In genomic region chr4:135853987-135854546, GRCm38 (mm10) we compare ENCODE assay signal across 12 mouse cellular contexts. TPM values are rescaled to one million over a fixed set of nuclear protein-coding genes. Genes with fewer than 3 reads are reported as not detected.
DNase-seq lines count a peak whose midpoint lies in the region; ATAC-seq and TF ChIP-seq lines count a peak whose summit lies in the region.
"Had no signal": no experiment of that assay in that cellular context is flagged by ENCODE, and none has a peak within 500 bp of the region (broad histone marks: within the 10 kb centered on the region; RNA-seq: fewer than 3 reads in every experiment).

No protein-coding gene starts in this region.

- TF ChIP-seq POLR2A in embryonic fibroblast, embryonic 13.5 days (IDR thresholded peaks at IDR 0.05; ENCODE audit: low read depth, low read length), result 0 out of 2 replicates have a peak, but pooled peaks have one; percentile 4

- in situ Hi-C loops in ES-E14 (cut with MboI; ENCODE audit: low sequenced_read_pairs in 2 of 2, unreplicated experiment in 2 of 2), result no loop called here

- whole genome bisulfite sequencing in intestine, embryonic 14.5 days, result 90% methylated on average over 14 of the region's 14 CpGs
- WGBS in intestine, postnatal 0 days, result 88% methylated on average over 14 of the region's 14 CpGs
- 85% methylated on average over 14 of the region's 14 CpGs for WGBS in liver, embryonic 12.5 days (ENCODE audit: insufficient replicate concordance)

- DNase-seq in intestine, embryonic 14.5 days (ENCODE audit: low spot score), result peak; percentile 44
- no peak for DNase-seq in ES-E14 (ENCODE audit: low read depth, low spot score)
- no peak for DNase-seq in kidney, postnatal 14 days
- DNase-seq in heart, adult 8-10 months (ENCODE audit: low spot score), result no peak
- no peak for DNase-seq in cerebellum, adult 11 months
- DNase-seq: cerebellum, adult 2 months; gastrocnemius, postnatal 25 days; thymus, postnatal 36 days had no signal

- no peak overlapping the region for H3K4me2 ChIP-seq in intestine, embryonic 14.5 days (ENCODE audit: low read length)
- H3K4me2 ChIP-seq in intestine, postnatal 0 days (replicated peaks; ENCODE audit: low read depth), result no peak overlapping the region
- peak overlapping the region; percentile 77 for H3K4me2 ChIP-seq in liver, embryonic 12.5 days

- no peak for TF ChIP-seq CTCF in intestine, postnatal 0 days (IDR thresholded peaks at IDR 0.05; ENCODE audit: low read depth)
- TF ChIP-seq CTCF in embryonic fibroblast, embryonic 13.5 days (IDR thresholded peaks at IDR 0.05; ENCODE audit: borderline replicate concordance, insufficient read depth, low read length), result no peak

- H3K9ac ChIP-seq in intestine, embryonic 14.5 days (ENCODE audit: low read length), result no peak overlapping the region
- H3K9ac ChIP-seq in intestine, postnatal 0 days (ENCODE audit: low read depth, low read length), result no peak overlapping the region
- peak overlapping the region; percentile 97; the same call in 1 of the 2 replicates for H3K9ac ChIP-seq in ES-E14 (ENCODE audit: insufficient read depth, low read depth, low read length, poor library complexity, severe bottlenecking)
- H3K9ac ChIP-seq in liver, embryonic 12.5 days, result peak overlapping the region; percentile 97; the same call in 1 of the 2 replicates

- no peak overlapping the region for H3K4me3 ChIP-seq in intestine, embryonic 14.5 days (ENCODE audit: low read depth, low read length)
- no peak overlapping the region for H3K4me3 ChIP-seq in intestine, postnatal 0 days (ENCODE audit: low read depth, low read length)
- peak overlapping the region; percentile 44 to 88; a peak in 1 of 4 replicates for H3K4me3 ChIP-seq in ES-E14 (ENCODE audit: insufficient read depth in 1 of 2, low read depth in 1 of 2, low read length in 2 of 2, poor library complexity in 1 of 2, severe bottlenecking in 1 of 2)
- H3K4me3 ChIP-seq in embryonic fibroblast, embryonic 13.5 days (ENCODE audit: insufficient read depth, low read length), result no peak overlapping the region
- H3K4me3 ChIP-seq in liver, embryonic 12.5 days, result no peak overlapping the region

- H3K36me3 ChIP-seq in intestine, embryonic 14.5 days (ENCODE audit: control insufficient read depth, insufficient read depth, low read length), result peaks cover 8% of the 10 kb centered on the region; the same call in 1 of the 2 replicates
- H3K36me3 ChIP-seq in intestine, postnatal 0 days (ENCODE audit: control insufficient read depth, insufficient read depth), result no peaks in the 10 kb centered on the region
- no peaks in the 10 kb centered on the region for H3K36me3 ChIP-seq in ES-E14 (ENCODE audit: control insufficient read depth, insufficient read depth, low read length, poor library complexity, severe bottlenecking)
- H3K36me3 ChIP-seq in liver, embryonic 12.5 days, result peaks cover 5% of the 10 kb centered on the region

- peaks cover 26% of the 10 kb centered on the region for H3K4me1 ChIP-seq in intestine, embryonic 14.5 days (replicated peaks; ENCODE audit: control insufficient read depth, insufficient read depth, low read length)
- no peaks in the 10 kb centered on the region; the same call in 1 of the 2 replicates for H3K4me1 ChIP-seq in intestine, postnatal 0 days (replicated peaks; ENCODE audit: control insufficient read depth, insufficient read depth, low read length)
- H3K4me1 ChIP-seq in ES-E14 (ENCODE audit: control insufficient read depth in 2 of 2, insufficient read depth in 2 of 2, low read length in 2 of 2, poor library complexity in 1 of 2), result peaks cover 4 to 6% of the 10 kb centered on the region in 2 experiments; a peak in 3 of 4 replicates
- no peaks in the 10 kb centered on the region; the same call in none of the 2 replicates for H3K4me1 ChIP-seq in embryonic fibroblast, embryonic 13.5 days (ENCODE audit: control insufficient read depth, insufficient read depth, low read length)
- H3K4me1 ChIP-seq in liver, embryonic 12.5 days, result peaks cover 75% of the 10 kb centered on the region

- ATAC-seq in intestine, embryonic 14.5 days (replicated peaks; ENCODE audit: low FRiP score, low TSS enrichment, low read depth), result no peak
- no peak for ATAC-seq in intestine, postnatal 0 days
- ATAC-seq in liver, embryonic 12.5 days, result no peak

- H3K27ac ChIP-seq in intestine, embryonic 14.5 days (ENCODE audit: low read depth), result 0 out of 2 replicates have a peak overlapping the region, but pooled peaks have one; percentile 99
- H3K27ac ChIP-seq in intestine, postnatal 0 days (ENCODE audit: low read depth, low read length), result no peak overlapping the region
- no peak overlapping the region; the same call in 1 of the 2 replicates for H3K27ac ChIP-seq in ES-E14 (ENCODE audit: insufficient read depth, low read depth, low read length, poor library complexity, severe bottlenecking)
- no peak overlapping the region for H3K27ac ChIP-seq in embryonic fibroblast, embryonic 13.5 days (ENCODE audit: insufficient read depth, low read length)
- H3K27ac ChIP-seq in liver, embryonic 12.5 days, result peak overlapping the region; percentile 98
- H3K27ac ChIP-seq: macrophage had no signal

- no peaks in the 10 kb centered on the region for H3K9me3 ChIP-seq in intestine, embryonic 14.5 days (ENCODE audit: control insufficient read depth, low read length)
- H3K9me3 ChIP-seq in intestine, postnatal 0 days (ENCODE audit: control insufficient read depth), result no peaks in the 10 kb centered on the region
- no peaks in the 10 kb centered on the region for H3K9me3 ChIP-seq in ES-E14 (ENCODE audit: control insufficient read depth, insufficient read depth, low read depth, low read length)
- H3K9me3 ChIP-seq in liver, embryonic 12.5 days (replicated peaks), result no peaks in the 10 kb centered on the region

- no peaks in the 10 kb centered on the region for H3K27me3 ChIP-seq in intestine, embryonic 14.5 days (replicated peaks; ENCODE audit: control insufficient read depth, insufficient read depth, low read length)
- H3K27me3 ChIP-seq in intestine, postnatal 0 days (replicated peaks; ENCODE audit: control insufficient read depth, insufficient read depth, low read length), result no peaks in the 10 kb centered on the region
- H3K27me3 ChIP-seq in liver, embryonic 12.5 days (replicated peaks), result no peaks in the 10 kb centered on the region

TF ChIP-seq in ES-E14, 5 proteins besides CTCF, POLR2A, EP300 and RAD21:
- no peak for TF ChIP-seq MAFK (IDR thresholded peaks at IDR 0.05; ENCODE audit: insufficient read depth, low read depth, low read length)
- no peak for TF ChIP-seq CHD2 (IDR thresholded peaks at IDR 0.05; ENCODE audit: low read depth, low read length)
- TF ChIP-seq HCFC1 (IDR thresholded peaks at IDR 0.05; ENCODE audit: borderline replicate concordance, insufficient read depth, low read length), result no peak

RNA-seq across cellular contexts. Expression of gene Srsf10, which starts 1.5 kb away (rescaled TPM):
- 271 and 273 TPM in 2 replicates for polyA plus RNA-seq in intestine, embryonic 14.5 days (2014; fragmentation: Nextera tagmentation; extraction: Ambion mirVana)
- polyA plus RNA-seq in intestine, postnatal 0 days (2015; fragmentation: Nextera tagmentation; extraction: Ambion mirVana), result 84.2 and 89.2 TPM in 2 replicates
- total RNA-seq in ES-E14 (2012; rRNA removed), result 167 and 178 TPM in 2 replicates
- polyA plus RNA-seq in embryonic fibroblast, embryonic 13.5 days (2011; ENCODE audit: insufficient read length, low read depth, missing spikeins), result 177 and 193 TPM in 2 replicates
- 157 TPM in 2 replicates for polyA plus RNA-seq in liver, embryonic 12.5 days (2016; fragmentation: Nextera tagmentation; extraction: Ambion mirVana)
- 10 to 100 TPM; 33.2 to 42.3 (median 37.9) TPM for total RNA-seq in heart, adult 8-10 months (2022)

RNA-seq across cellular contexts. Expression of gene Pnrc2, which starts 19.6 kb away (rescaled TPM):
- 167 and 175 TPM in 2 replicates for polyA plus RNA-seq in intestine, embryonic 14.5 days (2014; fragmentation: Nextera tagmentation; extraction: Ambion mirVana)
- polyA plus RNA-seq in intestine, postnatal 0 days (2015; fragmentation: Nextera tagmentation; extraction: Ambion mirVana), result 103 and 114 TPM in 2 replicates
- 27.6 and 35.4 TPM in 2 replicates for total RNA-seq in ES-E14 (2012; rRNA removed)
- polyA plus RNA-seq in embryonic fibroblast, embryonic 13.5 days (2011; ENCODE audit: insufficient read length, low read depth, missing spikeins), result 127 and 164 TPM in 2 replicates
- 91.1 and 98.9 TPM in 2 replicates for polyA plus RNA-seq in liver, embryonic 12.5 days (2016; fragmentation: Nextera tagmentation; extraction: Ambion mirVana)
- 10 to 100 TPM; 51.2 to 75.7 (median 66.5) TPM for total RNA-seq in heart, adult 8-10 months (2022)

RNA-seq across cellular contexts. Expression of gene Cnr2, which starts 41.1 kb away (rescaled TPM):
- 0.24 and 0.44 TPM in 2 replicates for polyA plus RNA-seq in intestine, embryonic 14.5 days (2014; fragmentation: Nextera tagmentation; extraction: Ambion mirVana)
- polyA plus RNA-seq in intestine, postnatal 0 days (2015; fragmentation: Nextera tagmentation; extraction: Ambion mirVana), result 0.14 and 0.24 TPM in 2 replicates
- total RNA-seq in ES-E14 (2012; rRNA removed), result 0.04 and 0.05 TPM in 2 replicates
- not detected in 2 replicates for polyA plus RNA-seq in embryonic fibroblast, embryonic 13.5 days (2011; ENCODE audit: insufficient read length, low read depth, missing spikeins)
- 3.9 and 4.3 TPM in 2 replicates for polyA plus RNA-seq in liver, embryonic 12.5 days (2016; fragmentation: Nextera tagmentation; extraction: Ambion mirVana)
- total RNA-seq in heart, adult 8-10 months (2022), result under 1 TPM; 0.22 to 0.57 (median 0.36) TPM

Comparison
In these comparisons a context has a peak if more than half of its experiments do, and no peak if none do; other contexts are left out.
1. H3K27ac ChIP-seq: peak in intestine, embryonic 14.5 days (single experiment) and liver, embryonic 12.5 days (single experiment); none in intestine, postnatal 0 days (single experiment), ES-E14 (single experiment) and embryonic fibroblast, embryonic 13.5 days (single experiment).
2. H3K4me3 ChIP-seq: peak in ES-E14 (2 of 2); none in intestine, embryonic 14.5 days (single experiment), intestine, postnatal 0 days (single experiment), embryonic fibroblast, embryonic 13.5 days (single experiment) and liver, embryonic 12.5 days (single experiment).
3. H3K9ac ChIP-seq: peak in ES-E14 (single experiment) and liver, embryonic 12.5 days (single experiment); none in intestine, embryonic 14.5 days (single experiment) and intestine, postnatal 0 days (single experiment).